Mouse (Mus musculus) kidney, embryonic 14.5 days (tissue): ENCODE measurements around the gene Hcrtr1. TPM values are rescaled to one million over a fixed set of nuclear protein-coding genes. Genes with fewer than 3 reads are reported as not detected.
A peak's percentile ranks its signal among the peaks of the same experiment; 100 is the strongest.

Experiments
- ATAC-seq: fragments of 200-750 bp; cut with Nextera tagmentation; 2 replicates; pipeline ENCODE4 v1.8.0; 2017; ENCODE audit warnings: moderate number of reproducible peaks, mild to moderate bottlenecking, moderate TSS enrichment, moderate library complexity; ENCODE audit not compliant: low FRiP score, low TSS enrichment
- H3K27ac ChIP-seq: fragments of 300-500 bp; sonication (generic); 2 replicates; pipeline ENCODE4 v1.5.1; 2014; ENCODE audit warnings: low read depth, mild to moderate bottlenecking, low read length, moderate library complexity, mixed read lengths
- H3K27me3 ChIP-seq: fragments of 300-500 bp; sonication (generic); 2 replicates; pipeline ENCODE4 v1.6.1; 2014; ENCODE audit warnings: mild to moderate bottlenecking, low read length; ENCODE audit not compliant: control insufficient read depth, insufficient read depth
- H3K36me3 ChIP-seq: fragments of 300-500 bp; sonication (generic); 2 replicates; pipeline ENCODE4 v1.6.1; 2014; ENCODE audit warnings: low read length, mixed read lengths; ENCODE audit not compliant: control insufficient read depth, insufficient read depth
- H3K4me1 ChIP-seq: fragments of 300-500 bp; sonication (generic); 2 replicates; pipeline ENCODE4 v1.6.1; 2014; ENCODE audit warnings: low read length, mixed read lengths; ENCODE audit not compliant: control insufficient read depth, insufficient read depth
- H3K4me2 ChIP-seq: fragments of 300-500 bp; sonication (generic); replicated peaks from 2 replicates; pipeline ENCODE4 v1.6.1; 2014; ENCODE audit warnings: low read depth, mild to moderate bottlenecking, low read length
- H3K4me3 ChIP-seq: fragments of 300-500 bp; sonication (generic); 2 replicates; pipeline ENCODE4 v1.5.1; 2014; ENCODE audit warnings: mild to moderate bottlenecking, low read length
- H3K9ac ChIP-seq: fragments of 300-500 bp; sonication (generic); 2 replicates; pipeline ENCODE4 v1.6.1; 2014; ENCODE audit warnings: low read depth, mild to moderate bottlenecking, low read length, moderate library complexity
- H3K9me3 ChIP-seq: fragments of 300-500 bp; sonication (generic); 2 replicates; pipeline ENCODE4 v1.6.1; 2016; ENCODE audit warnings: low read length; ENCODE audit not compliant: control insufficient read depth
- WGBS: fragments of 180-500 bp; shearing (Covaris S2); extraction: QIAGEN DNeasy Blood & Tissue Kit; methylation state at CpG from one replicate; pipeline ENCODE4 v1.1.7; 2014; 5-methylcytosine and 5-hydroxymethylcytosine counted together
- polyA plus RNA-seq: library from polyadenylated mRNA; unstranded; fragments of >200 nt; fragmentation: Nextera tagmentation; extraction: Ambion mirVana; gene quantifications from 2 replicates; pipeline ENCODE4 v1.2.1, GENCODE M21; 2014

Hcrtr1 gene
- polyA plus RNA-seq, result not detected in 2 replicates

GRCm38 (mm10) chr4:130139214-130139492 is at the start of gene Hcrtr1:
Gene Hcrtr1 (minus strand): TSS chr4:130139359.
- peak within 1 kb of the TSS; percentile 29; the same call in 1 of the 2 replicates for H3K9ac ChIP-seq
- H3K9me3 ChIP-seq, result no peaks in the 10 kb centered on the region
- peak within 1 kb of the TSS; percentile 40 for H3K4me3 ChIP-seq
- H3K4me1 ChIP-seq, result peaks cover 6% of the 10 kb centered on the region; the same call in 1 of the 2 replicates
- ATAC-seq, result peak; percentile 22; the same call in 1 of the 2 replicates
- peaks cover 40% of the 10 kb centered on the region for H3K27me3 ChIP-seq
- no peaks in the 10 kb centered on the region for H3K36me3 ChIP-seq
- H3K27ac ChIP-seq, result no peak within 1 kb of the TSS
- whole genome bisulfite sequencing, result 0% methylated on average over 14 of the region's 15 CpGs
- peak within 1 kb of the TSS; percentile 58 for H3K4me2 ChIP-seq

- no peak overlapping the region; the same call in 1 of the 2 replicates for H3K4me2 ChIP-seq
These were observed 49.7 kb upstream of the Hcrtr1 start for GRCm38 (mm10) chr4:130188806-130189297.

GRCm38 (mm10) chr4:130186891-130187290 is 47.7 kb upstream of the Hcrtr1 start:
- H3K4me2 ChIP-seq, result no peak overlapping the region
- H3K27me3 ChIP-seq, result no peaks in the 10 kb centered on the region
- ATAC-seq, result no peak
- no peak overlapping the region for H3K4me3 ChIP-seq
- 71% methylated on average over 12 of the region's 12 CpGs for WGBS
- H3K4me1 ChIP-seq, result no peaks in the 10 kb centered on the region
- H3K27ac ChIP-seq, result no peak overlapping the region
- no peak overlapping the region for H3K9ac ChIP-seq
- H3K36me3 ChIP-seq, result no peaks in the 10 kb centered on the region
- no peaks in the 10 kb centered on the region for H3K9me3 ChIP-seq

More at GRCm38 (mm10) chr4:130188806-130189297, 49.7 kb upstream of the Hcrtr1 start:
- Histone ChIP-seq H3K4me1 (no peaks in the 10 kb centered on the region), H3K4me3 (no peak overlapping the region), H3K9me3 (no peaks in the 10 kb centered on the region), H3K9ac (no peak overlapping the region), H3K27ac (no peak overlapping the region), H3K27me3 (no peaks in the 10 kb centered on the region), H3K36me3 (no peaks in the 10 kb centered on the region)
- peak; percentile 54 for ATAC-seq
- WGBS, result 4% methylated on average over 13 of the region's 13 CpGs

GRCm38 (mm10) chr4:130186450-130186849 is 47.3 kb upstream of the Hcrtr1 start:
- Histone ChIP-seq H3K4me1 (no peaks in the 10 kb centered on the region), H3K9me3 (no peaks in the 10 kb centered on the region), H3K9ac (no peak overlapping the region), H3K36me3 (no peaks in the 10 kb centered on the region), H3K4me2 (no peak overlapping the region), H3K27ac (no peak overlapping the region), H3K27me3 (no peaks in the 10 kb centered on the region), H3K4me3 (no peak overlapping the region)
- no peak for ATAC-seq
- 85% methylated on average over 9 of the region's 9 CpGs for WGBS

GRCm38 (mm10) chr4:130183879-130184278 is 44.7 kb upstream of the Hcrtr1 start:
- Histone ChIP-seq H3K9me3 (no peaks in the 10 kb centered on the region), H3K36me3 (no peaks in the 10 kb centered on the region), H3K4me1 (no peaks in the 10 kb centered on the region), H3K4me3 (no peak overlapping the region), H3K27ac (no peak overlapping the region), H3K4me2 (no peak overlapping the region), H3K27me3 (no peaks in the 10 kb centered on the region), H3K9ac (no peak overlapping the region)
- WGBS, result 91% methylated on average over 5 of the region's 5 CpGs
- no peak for ATAC-seq

GRCm38 (mm10) chr4:130183023-130183422 is 43.9 kb upstream of the Hcrtr1 start:
- WGBS, result 84% methylated on average over 13 of the region's 13 CpGs
- ATAC-seq, result peak; percentile 16; the same call in 1 of the 2 replicates
- Histone ChIP-seq H3K9ac (no peak overlapping the region), H3K36me3 (no peaks in the 10 kb centered on the region), H3K4me1 (no peaks in the 10 kb centered on the region), H3K27me3 (no peaks in the 10 kb centered on the region), H3K9me3 (no peaks in the 10 kb centered on the region), H3K4me3 (no peak overlapping the region), H3K4me2 (no peak overlapping the region), H3K27ac (no peak overlapping the region)

- Histone ChIP-seq H3K27me3 (no peaks in the 10 kb centered on the region), H3K36me3 (no peaks in the 10 kb centered on the region), H3K27ac (no peak overlapping the region), H3K4me1 (peaks cover 9% of the 10 kb centered on the region; the same call in 1 of the 2 replicates), H3K4me2 (no peak overlapping the region), H3K4me3 (no peak overlapping the region), H3K9me3 (no peaks in the 10 kb centered on the region), H3K9ac (no peak overlapping the region)
- WGBS, result 63% methylated on average over 4 of the region's 4 CpGs
- ATAC-seq, result no peak
These were observed 42.7 kb upstream of the Hcrtr1 start for GRCm38 (mm10) chr4:130181886-130182285.

DNA sequence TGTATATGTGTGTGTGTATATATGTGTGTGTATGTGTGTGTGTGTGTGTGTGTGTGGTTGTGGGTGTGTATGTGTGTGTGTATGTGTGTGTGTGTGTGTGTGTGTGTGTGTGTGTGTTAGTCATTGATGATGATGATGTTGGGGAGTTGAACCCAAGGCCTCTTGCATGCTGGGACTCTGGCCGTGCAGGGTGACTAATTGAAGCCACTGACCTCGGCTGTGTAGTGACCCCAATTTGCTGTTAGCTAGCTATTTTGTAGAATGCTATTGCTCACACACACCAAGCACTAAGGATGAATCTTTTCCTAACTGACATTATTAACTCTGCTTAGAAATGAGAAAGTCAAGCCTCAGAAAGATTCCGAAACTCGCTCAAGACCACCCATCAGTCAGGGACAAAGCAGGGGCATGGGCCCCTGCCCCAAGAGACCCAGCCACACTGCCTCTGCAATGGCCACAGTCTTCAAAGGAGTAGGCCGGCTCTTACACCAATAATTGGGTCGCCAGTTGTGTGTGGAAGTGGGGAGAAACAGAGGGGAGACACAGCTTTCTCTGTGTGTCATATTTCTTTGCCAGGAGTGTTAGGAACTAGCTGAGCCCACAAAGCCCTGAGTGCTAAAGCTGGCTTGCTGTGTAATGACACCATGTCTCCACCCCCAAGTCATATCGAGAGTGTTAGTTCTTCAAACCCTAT is 41.9 kb upstream of the Hcrtr1 start:
- H3K27me3 ChIP-seq, result no peaks in the 10 kb centered on the region
- H3K4me2 ChIP-seq, result no peak overlapping the region
- H3K27ac ChIP-seq, result no peak overlapping the region
- WGBS, result 55% methylated on average over 7 of the region's 7 CpGs
- H3K36me3 ChIP-seq, result no peaks in the 10 kb centered on the region
- no peak overlapping the region for H3K9ac ChIP-seq
- no peaks in the 10 kb centered on the region for H3K9me3 ChIP-seq
- H3K4me1 ChIP-seq, result peaks cover 11% of the 10 kb centered on the region; the same call in 1 of the 2 replicates
- no peak overlapping the region for H3K4me3 ChIP-seq
- ATAC-seq, result no peak

DNA sequence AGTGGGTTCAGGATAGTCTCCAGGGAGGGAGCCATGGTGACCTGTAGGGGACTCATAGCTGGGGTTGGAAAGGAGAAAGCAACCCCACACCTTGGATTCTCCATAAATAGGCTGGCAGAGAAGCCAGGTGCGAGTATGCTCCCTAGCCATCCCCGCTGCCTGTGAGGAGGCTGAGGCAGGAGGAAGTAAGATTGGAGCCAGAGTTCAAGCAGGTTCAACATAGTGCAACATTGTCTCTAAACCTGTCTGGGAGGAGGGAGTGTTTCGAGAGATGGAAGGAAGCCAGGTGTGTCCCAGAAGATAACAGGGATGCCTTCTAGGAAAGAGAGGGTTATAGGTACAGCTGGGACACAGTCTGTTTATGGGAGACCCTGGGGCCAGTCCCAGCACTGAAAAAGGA is 40.7 kb upstream of the Hcrtr1 start:
- no peak for ATAC-seq
- H3K4me1 ChIP-seq, result peaks cover 19% of the 10 kb centered on the region
- peaks cover 3% of the 10 kb centered on the region; the same call in 1 of the 2 replicates for H3K27me3 ChIP-seq
- H3K4me2 ChIP-seq, result no peak overlapping the region
- H3K9me3 ChIP-seq, result no peaks in the 10 kb centered on the region
- no peaks in the 10 kb centered on the region for H3K36me3 ChIP-seq
- 81% methylated on average over 3 of the region's 3 CpGs for WGBS
- H3K4me3 ChIP-seq, result no peak overlapping the region
- H3K9ac ChIP-seq, result no peak overlapping the region
- H3K27ac ChIP-seq, result no peak overlapping the region
